Mouse (Mus musculus): ENCODE measurements around the gene Dnm3. TPM values are rescaled to one million over a fixed set of nuclear protein-coding genes. Genes with fewer than 3 reads are reported as not detected.

Dnm3 gene
- polyA plus RNA-seq, 1 experiment from 2014 or later: 6.5 TPM

- Histone ChIP-seq H3K4me3 (ENCODE audit: low read length) (no peak overlapping the region), H3K36me3 (ENCODE audit: control insufficient read depth, insufficient read depth, low read length) (no peaks in the 10 kb centered on the region), H3K27me3 (ENCODE audit: control insufficient read depth, insufficient read depth, low read length) (no peaks in the 10 kb centered on the region), H3K4me2 (replicated peaks; ENCODE audit: low read depth, low read length) (no peak overlapping the region), H3K27ac (ENCODE audit: low read depth, low read length) (no peak overlapping the region), H3K9me3 (ENCODE audit: control insufficient read depth, low read length) (no peaks in the 10 kb centered on the region), H3K9ac (ENCODE audit: low read depth, low read length) (no peak overlapping the region), H3K4me1 (ENCODE audit: control insufficient read depth, insufficient read depth, low read length) (no peaks in the 10 kb centered on the region; the same call in 1 of the 2 replicates)
- WGBS: 87% methylated on average over 4 of the region's 4 CpGs
- ATAC-seq (ENCODE audit: low FRiP score, low TSS enrichment): no peak
These were observed 123.1 kb downstream of the Dnm3 start for GRCm38 (mm10) chr1:162354780-162355179.

GRCm38 (mm10) chr1:162353831-162354230, 124.0 kb downstream of the Dnm3 start:
- 86% methylated on average over 4 of the region's 4 CpGs for WGBS
- no peak overlapping the region for H3K4me3 ChIP-seq (ENCODE audit: low read length)

GRCm38 (mm10) chr1:162349306-162349705, 128.5 kb downstream of the Dnm3 start:
- Histone ChIP-seq H3K4me3 (ENCODE audit: low read length) (no peak overlapping the region), H3K27me3 (ENCODE audit: control insufficient read depth, insufficient read depth, low read length) (no peaks in the 10 kb centered on the region), H3K9ac (ENCODE audit: low read depth, low read length) (no peak overlapping the region), H3K27ac (ENCODE audit: low read depth, low read length) (no peak overlapping the region), H3K9me3 (ENCODE audit: control insufficient read depth, low read length) (no peaks in the 10 kb centered on the region), H3K4me1 (ENCODE audit: control insufficient read depth, insufficient read depth, low read length) (no peaks in the 10 kb centered on the region), H3K36me3 (ENCODE audit: control insufficient read depth, insufficient read depth, low read length) (no peaks in the 10 kb centered on the region), H3K4me2 (replicated peaks; ENCODE audit: low read depth, low read length) (no peak overlapping the region)
- ATAC-seq (ENCODE audit: low FRiP score, low TSS enrichment): no peak
- 69% methylated on average over 6 of the region's 6 CpGs for WGBS

More at GRCm38 (mm10) chr1:162353831-162354230, 124.0 kb downstream of the Dnm3 start:
- H3K27me3 ChIP-seq (ENCODE audit: control insufficient read depth, insufficient read depth, low read length): no peaks in the 10 kb centered on the region
- H3K4me1 ChIP-seq (ENCODE audit: control insufficient read depth, insufficient read depth, low read length): no peaks in the 10 kb centered on the region; the same call in 1 of the 2 replicates
- H3K27ac ChIP-seq (ENCODE audit: low read depth, low read length): no peak overlapping the region
- no peaks in the 10 kb centered on the region for H3K36me3 ChIP-seq (ENCODE audit: control insufficient read depth, insufficient read depth, low read length)
- H3K9me3 ChIP-seq (ENCODE audit: control insufficient read depth, low read length): no peaks in the 10 kb centered on the region
- H3K4me2 ChIP-seq (replicated peaks; ENCODE audit: low read depth, low read length): no peak overlapping the region
- no peak for ATAC-seq (ENCODE audit: low FRiP score, low TSS enrichment)
- no peak overlapping the region for H3K9ac ChIP-seq (ENCODE audit: low read depth, low read length)

- Histone ChIP-seq H3K9ac (ENCODE audit: low read depth, low read length) (no peak overlapping the region), H3K4me1 (ENCODE audit: control insufficient read depth, insufficient read depth, low read length) (no peaks in the 10 kb centered on the region), H3K9me3 (ENCODE audit: control insufficient read depth, low read length) (no peaks in the 10 kb centered on the region), H3K27me3 (ENCODE audit: control insufficient read depth, insufficient read depth, low read length) (no peaks in the 10 kb centered on the region), H3K4me3 (ENCODE audit: low read length) (no peak overlapping the region), H3K36me3 (ENCODE audit: control insufficient read depth, insufficient read depth, low read length) (no peaks in the 10 kb centered on the region), H3K4me2 (replicated peaks; ENCODE audit: low read depth, low read length) (no peak overlapping the region), H3K27ac (ENCODE audit: low read depth, low read length) (no peak overlapping the region)
- no peak for ATAC-seq (ENCODE audit: low FRiP score, low TSS enrichment)
- WGBS: 46% methylated on average over 4 of the region's 4 CpGs
These were observed 131.3 kb downstream of the Dnm3 start for GRCm38 (mm10) chr1:162346456-162347011.

GRCm38 (mm10) chr1:162337170-162337569, 140.7 kb downstream of the Dnm3 start:
- no peak for ATAC-seq (ENCODE audit: low FRiP score, low TSS enrichment)
- Histone ChIP-seq H3K27ac (ENCODE audit: low read depth, low read length) (no peak overlapping the region), H3K36me3 (ENCODE audit: control insufficient read depth, insufficient read depth, low read length) (no peaks in the 10 kb centered on the region), H3K9ac (ENCODE audit: low read depth, low read length) (no peak overlapping the region), H3K4me3 (ENCODE audit: low read length) (no peak overlapping the region), H3K27me3 (ENCODE audit: control insufficient read depth, insufficient read depth, low read length) (no peaks in the 10 kb centered on the region), H3K4me1 (ENCODE audit: control insufficient read depth, insufficient read depth, low read length) (no peaks in the 10 kb centered on the region), H3K9me3 (ENCODE audit: control insufficient read depth, low read length) (no peaks in the 10 kb centered on the region), H3K4me2 (replicated peaks; ENCODE audit: low read depth, low read length) (no peak overlapping the region)
- 88% methylated on average over 1 of the region's 1 CpGs for WGBS

- no peak overlapping the region for H3K4me2 ChIP-seq (replicated peaks; ENCODE audit: low read depth, low read length)
- ATAC-seq (ENCODE audit: low FRiP score, low TSS enrichment): peak; percentile 32; the same call in 1 of the 2 replicates
- H3K9ac ChIP-seq (ENCODE audit: low read depth, low read length): no peak overlapping the region
- H3K27me3 ChIP-seq (ENCODE audit: control insufficient read depth, insufficient read depth, low read length): no peaks in the 10 kb centered on the region
- no peaks in the 10 kb centered on the region for H3K4me1 ChIP-seq (ENCODE audit: control insufficient read depth, insufficient read depth, low read length)
- H3K9me3 ChIP-seq (ENCODE audit: control insufficient read depth, low read length): no peaks in the 10 kb centered on the region
- H3K4me3 ChIP-seq (ENCODE audit: low read length): no peak overlapping the region
- WGBS: 25% methylated on average over 1 of the region's 1 CpGs
- no peaks in the 10 kb centered on the region for H3K36me3 ChIP-seq (ENCODE audit: control insufficient read depth, insufficient read depth, low read length)
- no peak overlapping the region for H3K27ac ChIP-seq (ENCODE audit: low read depth, low read length)
These were observed 141.2 kb downstream of the Dnm3 start for GRCm38 (mm10) chr1:162336640-162337039.

- ATAC-seq (ENCODE audit: low FRiP score, low TSS enrichment): no peak
- Histone ChIP-seq H3K4me3 (ENCODE audit: low read length) (no peak overlapping the region), H3K9me3 (ENCODE audit: control insufficient read depth, low read length) (no peaks in the 10 kb centered on the region), H3K27me3 (ENCODE audit: control insufficient read depth, insufficient read depth, low read length) (no peaks in the 10 kb centered on the region), H3K9ac (ENCODE audit: low read depth, low read length) (no peak overlapping the region), H3K36me3 (ENCODE audit: control insufficient read depth, insufficient read depth, low read length) (no peaks in the 10 kb centered on the region), H3K4me1 (ENCODE audit: control insufficient read depth, insufficient read depth, low read length) (no peaks in the 10 kb centered on the region), H3K27ac (ENCODE audit: low read depth, low read length) (0 out of 2 replicates have a peak overlapping the region, but pooled peaks have one; percentile 42), H3K4me2 (replicated peaks; ENCODE audit: low read depth, low read length) (no peak overlapping the region)
- 50% methylated on average over 3 of the region's 3 CpGs for WGBS
These were observed 141.6 kb downstream of the Dnm3 start for GRCm38 (mm10) chr1:162336224-162336623.

- Histone ChIP-seq H3K9me3 (ENCODE audit: control insufficient read depth, low read length) (0 out of 2 replicates have a peak, but pooled peaks cover 2% of the 10 kb centered on the region), H3K9ac (ENCODE audit: low read depth, low read length) (no peak overlapping the region), H3K36me3 (ENCODE audit: control insufficient read depth, insufficient read depth, low read length) (no peaks in the 10 kb centered on the region), H3K4me1 (ENCODE audit: control insufficient read depth, insufficient read depth, low read length) (no peaks in the 10 kb centered on the region), H3K27me3 (ENCODE audit: control insufficient read depth, insufficient read depth, low read length) (no peaks in the 10 kb centered on the region), H3K27ac (ENCODE audit: low read depth, low read length) (no peak overlapping the region), H3K4me3 (ENCODE audit: low read length) (no peak overlapping the region), H3K4me2 (replicated peaks; ENCODE audit: low read depth, low read length) (no peak overlapping the region)
- 44% methylated on average over 4 of the region's 4 CpGs for WGBS
- ATAC-seq (ENCODE audit: low FRiP score, low TSS enrichment): no peak
These were observed 149.2 kb downstream of the Dnm3 start for GRCm38 (mm10) chr1:162328673-162329072.

GRCm38 (mm10) chr1:162327631-162328030, 150.2 kb downstream of the Dnm3 start:
- ATAC-seq (ENCODE audit: low FRiP score, low TSS enrichment): no peak
- no peak overlapping the region for H3K4me3 ChIP-seq (ENCODE audit: low read length)
- 81% methylated on average over 2 of the region's 2 CpGs for WGBS
- no peaks in the 10 kb centered on the region for H3K27me3 ChIP-seq (ENCODE audit: control insufficient read depth, insufficient read depth, low read length)
- no peaks in the 10 kb centered on the region for H3K36me3 ChIP-seq (ENCODE audit: control insufficient read depth, insufficient read depth, low read length)
- no peak overlapping the region for H3K27ac ChIP-seq (ENCODE audit: low read depth, low read length)
- H3K4me1 ChIP-seq (ENCODE audit: control insufficient read depth, insufficient read depth, low read length): no peaks in the 10 kb centered on the region
- H3K9ac ChIP-seq (ENCODE audit: low read depth, low read length): no peak overlapping the region
- no peak overlapping the region for H3K4me2 ChIP-seq (replicated peaks; ENCODE audit: low read depth, low read length)
- 0 out of 2 replicates have a peak, but pooled peaks cover 2% of the 10 kb centered on the region for H3K9me3 ChIP-seq (ENCODE audit: control insufficient read depth, low read length)

Measured in kidney, embryonic 14.5 days (tissue).